Mouse (Mus musculus) thymus, adult 2 months (tissue): ENCODE results near the gene Psmb6.

Experiments used
- CTCF ChIP-seq: fragments of 200-500 bp; IDR thresholded peaks from 2 replicates; pipeline ENCODE4 v1.5.1; 2012; ENCODE audit warnings: mild to moderate bottlenecking, control low read depth, low read length, moderate library complexity, borderline replicate concordance; ENCODE audit not compliant: control insufficient read depth, poor library complexity, insufficient read depth; ENCODE audit errors: extremely low read depth
- POLR2A ChIP-seq: fragments of 200-500 bp; IDR thresholded peaks from 2 replicates; pipeline ENCODE4 v1.6.1; 2012; ENCODE audit warnings: mild to moderate bottlenecking, low read length, control low read depth, moderate library complexity; ENCODE audit not compliant: control insufficient read depth, poor library complexity, insufficient read depth; ENCODE audit errors: extremely low read depth

GRCm38 (mm10) chr11:70511825-70512224 lies 13.3 kb upstream of the Psmb6 start:
- TF ChIP-seq POLR2A = no peak
- TF ChIP-seq CTCF = no peak
